Mouse (Mus musculus) lung, postnatal 0 days (tissue): Measurements from ENCODE around the gene Pou2f1. TPM values are rescaled to one million over a fixed set of nuclear protein-coding genes. Genes with fewer than 3 reads are reported as not detected.

Source experiments
- ATAC-seq: fragments of 200-750 bp; cut with Nextera tagmentation; 2 replicates; pipeline ENCODE4 v1.8.0; 2017; ENCODE audit warnings: moderate library complexity
- DNase-seq: peaks from one replicate; pipeline ENCODE4 v3.0.0-alpha.2; 2016; ENCODE audit warnings: low spot score
- H3K27ac ChIP-seq: fragments of 300-500 bp; sonication (generic); 2 replicates; pipeline ENCODE4 v1.5.1; 2014; ENCODE audit warnings: antibody characterized with exemption, mild to moderate bottlenecking, low read length, mixed read lengths
- H3K27me3 ChIP-seq: fragments of 300-500 bp; sonication (generic); replicated peaks from 2 replicates; pipeline ENCODE4 v1.6.1; 2014; ENCODE audit warnings: low read length, mixed read lengths; ENCODE audit not compliant: insufficient read depth
- H3K36me3 ChIP-seq: fragments of 300-500 bp; sonication (generic); 2 replicates; pipeline ENCODE4 v1.6.1; 2014; ENCODE audit warnings: low read length, mixed read lengths; ENCODE audit not compliant: insufficient read depth
- H3K4me1 ChIP-seq: fragments of 300-500 bp; sonication (generic); 2 replicates; pipeline ENCODE4 v1.6.1; 2014; ENCODE audit warnings: antibody characterized with exemption, low read depth, low read length, mixed read lengths; ENCODE audit not compliant: insufficient read depth
- H3K4me2 ChIP-seq: fragments of 300-500 bp; sonication (generic); replicated peaks from 2 replicates; pipeline ENCODE4 v1.6.1; 2014; ENCODE audit warnings: low read depth, mild to moderate bottlenecking, low read length, moderate library complexity, mixed read lengths
- H3K4me3 ChIP-seq: fragments of 300-500 bp; sonication (generic); 2 replicates; pipeline ENCODE4 v1.5.1; 2014; ENCODE audit warnings: low read depth, low read length
- H3K9ac ChIP-seq: fragments of 300-500 bp; sonication (generic); replicated peaks from 2 replicates; pipeline ENCODE4 v1.6.1; 2014; ENCODE audit warnings: low read depth, mild to moderate bottlenecking
- H3K9me3 ChIP-seq: fragments of 300-500 bp; sonication (generic); 2 replicates; pipeline ENCODE4 v1.6.1; 2016; ENCODE audit warnings: low read length, mixed read lengths
- CTCF ChIP-seq: IDR thresholded peaks from 2 replicates; pipeline ENCODE4 v1.5.1; 2016; ENCODE audit warnings: antibody characterized with exemption, mild to moderate bottlenecking
- EP300 ChIP-seq: IDR thresholded peaks from 2 replicates; pipeline ENCODE4 v1.6.1; 2016; ENCODE audit warnings: antibody characterized with exemption, mild to moderate bottlenecking, control low read depth
- WGBS: fragments of 180-500 bp; shearing (Covaris S2); extraction: QIAGEN DNeasy Blood & Tissue Kit; methylation state at CpG from one replicate; pipeline ENCODE4 v1.1.7; 2014; 5-methylcytosine and 5-hydroxymethylcytosine counted together
- polyA plus RNA-seq: library from polyadenylated mRNA; unstranded; fragments of >200 nt; fragmentation: Nextera tagmentation; extraction: Ambion mirVana; gene quantifications from 2 replicates; pipeline ENCODE4 v1.2.1, GENCODE M21; 2015

Pou2f1 gene
- polyA plus RNA-seq, 1 experiment from 2014 or later, result 7.9 TPM

DNA sequence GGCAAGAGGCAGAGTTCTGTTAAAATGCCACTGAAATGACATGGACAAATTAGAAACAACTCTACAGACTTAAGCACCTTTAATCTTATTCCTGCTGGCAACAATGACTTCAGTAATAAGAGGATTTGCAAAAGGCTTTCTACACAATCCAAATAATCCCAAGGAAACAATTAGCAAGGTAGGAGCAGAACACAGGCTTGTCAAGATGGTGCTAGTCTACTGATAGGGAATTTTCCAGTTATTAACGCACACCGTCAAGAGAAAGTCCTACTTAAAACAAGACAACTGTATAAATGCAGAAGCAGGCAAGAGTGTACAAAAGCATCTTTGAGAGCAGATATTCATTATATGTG lies 67.0 kb downstream of the Pou2f1 start:
- no peak overlapping the region for H3K27ac ChIP-seq
- TF ChIP-seq EP300 (no peak), CTCF (no peak)
- no peak overlapping the region for H3K4me3 ChIP-seq
- no peaks in the 10 kb centered on the region for H3K9me3 ChIP-seq
- WGBS, result 83% methylated on average over 2 of the region's 2 CpGs
- H3K27me3 ChIP-seq, result no peaks in the 10 kb centered on the region
- DNase-seq, result no peak
- H3K36me3 ChIP-seq, result no peaks in the 10 kb centered on the region
- 0 out of 2 replicates have a peak, but pooled peaks cover 3% of the 10 kb centered on the region for H3K4me1 ChIP-seq
- H3K9ac ChIP-seq, result no peak overlapping the region
- ATAC-seq, result no peak
- H3K4me2 ChIP-seq, result no peak overlapping the region

DNA sequence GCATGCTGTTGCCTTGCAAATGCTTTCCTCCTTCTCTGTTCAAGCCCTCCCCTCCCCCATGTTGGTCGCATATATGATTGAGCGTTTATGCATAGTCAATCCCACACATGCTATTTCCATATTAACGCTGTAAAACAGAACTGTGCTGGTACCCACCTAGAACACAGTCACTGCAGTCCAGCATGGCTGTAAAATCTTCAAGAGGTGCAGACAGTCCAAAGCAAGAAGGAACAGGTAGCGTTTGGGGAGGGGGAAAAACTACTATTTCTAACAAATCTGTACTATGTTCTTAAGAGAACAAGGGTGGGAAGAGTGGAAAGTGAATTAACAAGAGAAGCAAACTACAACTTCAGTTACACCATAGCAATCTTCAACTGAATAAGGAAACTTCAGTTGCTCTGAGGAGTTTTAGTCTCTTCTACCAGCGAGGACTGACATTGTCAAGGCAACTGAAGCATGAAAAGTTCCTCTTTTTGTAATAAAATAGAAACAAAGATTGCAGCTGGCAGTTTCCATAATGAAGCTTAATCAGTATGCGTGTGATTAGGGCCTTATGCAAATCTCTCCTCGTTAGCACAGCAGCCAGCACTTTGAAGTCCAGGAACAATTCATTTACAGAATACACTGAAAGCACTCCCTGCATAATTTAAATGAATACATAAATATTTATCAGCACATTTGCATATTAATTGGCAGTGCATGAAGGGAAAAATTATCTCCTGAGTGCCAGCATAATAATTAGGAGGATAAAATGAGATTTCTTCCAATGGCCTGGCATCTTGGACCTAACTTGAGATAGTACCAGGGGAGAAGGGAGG lies 67.6 kb downstream of the Pou2f1 start:
- H3K9me3 ChIP-seq, result no peaks in the 10 kb centered on the region
- no peak overlapping the region for H3K27ac ChIP-seq
- no peak overlapping the region for H3K9ac ChIP-seq
- no peak overlapping the region for H3K4me2 ChIP-seq
- H3K4me3 ChIP-seq, result no peak overlapping the region
- TF ChIP-seq CTCF (no peak), EP300 (no peak)
- H3K4me1 ChIP-seq, result 0 out of 2 replicates have a peak, but pooled peaks cover 3% of the 10 kb centered on the region
- DNase-seq (no peak), ATAC-seq (no peak)
- WGBS, result 71% methylated on average over 7 of the region's 7 CpGs
- no peaks in the 10 kb centered on the region for H3K36me3 ChIP-seq
- no peaks in the 10 kb centered on the region for H3K27me3 ChIP-seq

DNA sequence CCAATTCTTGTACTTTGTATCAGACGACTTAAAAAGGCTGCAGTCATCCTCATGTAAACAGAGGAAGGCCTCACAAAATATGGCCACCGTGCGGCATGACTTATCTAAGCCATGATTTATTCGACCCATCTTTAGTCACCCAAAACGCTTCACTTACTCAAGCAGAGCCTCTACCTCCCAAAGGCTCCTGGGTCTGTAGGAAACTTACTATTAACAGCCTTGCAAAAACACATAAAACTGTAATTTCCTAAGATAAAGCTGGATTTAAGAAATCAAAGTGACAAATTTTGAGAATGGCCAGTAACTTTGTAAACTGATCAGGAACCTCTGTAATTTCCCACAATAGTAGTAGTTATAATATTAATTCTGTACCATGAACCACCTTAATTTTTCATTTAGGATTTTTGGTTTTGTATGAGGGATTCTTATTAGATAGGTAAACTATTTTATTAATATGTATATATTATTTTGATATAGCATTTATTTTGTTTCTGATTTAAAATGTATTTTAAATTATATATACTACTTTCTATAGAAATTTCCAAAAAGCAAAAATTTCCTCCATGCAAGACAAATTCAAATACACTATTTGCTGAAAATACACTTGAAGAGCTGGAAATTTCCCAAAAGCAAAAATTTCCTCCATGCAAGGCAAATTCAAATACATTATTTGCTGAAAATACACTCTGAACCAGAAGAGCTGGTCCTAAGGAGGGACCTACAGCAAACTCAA lies 68.4 kb downstream of the Pou2f1 start:
- Histone ChIP-seq H3K27me3 (no peaks in the 10 kb centered on the region), H3K9me3 (no peaks in the 10 kb centered on the region), H3K9ac (no peak overlapping the region), H3K4me3 (no peak overlapping the region), H3K4me2 (no peak overlapping the region), H3K36me3 (no peaks in the 10 kb centered on the region), H3K27ac (no peak overlapping the region), H3K4me1 (0 out of 2 replicates have a peak, but pooled peaks cover 3% of the 10 kb centered on the region)
- WGBS, result 53% methylated on average over 5 of the region's 5 CpGs
- ATAC-seq (no peak), DNase-seq (no peak)
- no peak for TF ChIP-seq EP300
- TF ChIP-seq CTCF, result no peak

DNA sequence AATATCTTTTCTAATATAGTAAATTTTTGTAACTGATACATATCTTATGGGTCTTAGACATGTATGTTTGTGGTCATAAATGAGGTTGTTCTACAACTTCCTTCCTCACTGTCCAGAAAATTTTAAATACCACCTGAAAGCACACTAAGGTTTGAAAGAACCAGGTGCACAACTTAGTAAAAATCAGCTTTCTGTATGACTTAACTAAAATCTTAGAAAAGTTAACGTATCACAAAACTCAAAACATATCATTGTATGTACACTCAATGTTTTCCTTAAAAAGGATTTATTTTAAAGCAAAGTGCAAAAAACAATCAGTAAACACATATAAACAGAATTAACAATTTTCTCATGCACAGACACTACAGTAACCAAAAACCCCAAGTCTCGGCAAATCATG lies 69.6 kb downstream of the Pou2f1 start:
- DNase-seq, result no peak
- no peak overlapping the region for H3K9ac ChIP-seq
- 0 out of 2 replicates have a peak, but pooled peaks cover 3% of the 10 kb centered on the region for H3K4me1 ChIP-seq
- no peak for TF ChIP-seq CTCF
- no peak for TF ChIP-seq EP300
- 91% methylated on average over 2 of the region's 2 CpGs for WGBS
- ATAC-seq, result no peak
- no peaks in the 10 kb centered on the region for H3K9me3 ChIP-seq
- no peak overlapping the region for H3K27ac ChIP-seq
- H3K4me3 ChIP-seq, result no peak overlapping the region
- no peaks in the 10 kb centered on the region for H3K36me3 ChIP-seq
- no peaks in the 10 kb centered on the region for H3K27me3 ChIP-seq
- H3K4me2 ChIP-seq, result no peak overlapping the region

DNA sequence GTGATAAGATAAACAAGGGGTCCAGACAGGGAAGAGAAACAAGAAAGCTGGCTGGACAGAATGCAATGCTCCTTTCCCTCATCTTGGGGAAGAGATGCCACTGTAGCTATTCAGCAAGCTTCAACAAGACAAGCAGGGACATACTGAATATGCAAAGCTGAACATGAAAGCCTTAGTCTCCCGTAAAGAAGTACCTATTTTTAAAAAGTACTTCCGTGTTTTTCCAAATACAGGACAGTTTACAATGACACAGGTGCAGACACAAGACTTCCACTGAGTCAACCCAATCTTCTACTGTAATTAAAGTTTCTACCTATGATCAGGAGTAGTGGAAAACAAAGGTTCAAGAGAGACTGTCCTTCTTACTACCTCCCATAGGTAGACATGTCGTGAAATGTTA lies 72.0 kb downstream of the Pou2f1 start:
- Histone ChIP-seq H3K27ac (no peak overlapping the region), H3K4me1 (0 out of 2 replicates have a peak, but pooled peaks cover 3% of the 10 kb centered on the region), H3K27me3 (no peaks in the 10 kb centered on the region), H3K36me3 (no peaks in the 10 kb centered on the region), H3K9ac (no peak overlapping the region), H3K4me2 (no peak overlapping the region), H3K4me3 (no peak overlapping the region), H3K9me3 (no peaks in the 10 kb centered on the region)
- 85% methylated on average over 3 of the region's 3 CpGs for WGBS
- TF ChIP-seq CTCF (no peak), EP300 (no peak)
- ATAC-seq (no peak), DNase-seq (no peak)

DNA sequence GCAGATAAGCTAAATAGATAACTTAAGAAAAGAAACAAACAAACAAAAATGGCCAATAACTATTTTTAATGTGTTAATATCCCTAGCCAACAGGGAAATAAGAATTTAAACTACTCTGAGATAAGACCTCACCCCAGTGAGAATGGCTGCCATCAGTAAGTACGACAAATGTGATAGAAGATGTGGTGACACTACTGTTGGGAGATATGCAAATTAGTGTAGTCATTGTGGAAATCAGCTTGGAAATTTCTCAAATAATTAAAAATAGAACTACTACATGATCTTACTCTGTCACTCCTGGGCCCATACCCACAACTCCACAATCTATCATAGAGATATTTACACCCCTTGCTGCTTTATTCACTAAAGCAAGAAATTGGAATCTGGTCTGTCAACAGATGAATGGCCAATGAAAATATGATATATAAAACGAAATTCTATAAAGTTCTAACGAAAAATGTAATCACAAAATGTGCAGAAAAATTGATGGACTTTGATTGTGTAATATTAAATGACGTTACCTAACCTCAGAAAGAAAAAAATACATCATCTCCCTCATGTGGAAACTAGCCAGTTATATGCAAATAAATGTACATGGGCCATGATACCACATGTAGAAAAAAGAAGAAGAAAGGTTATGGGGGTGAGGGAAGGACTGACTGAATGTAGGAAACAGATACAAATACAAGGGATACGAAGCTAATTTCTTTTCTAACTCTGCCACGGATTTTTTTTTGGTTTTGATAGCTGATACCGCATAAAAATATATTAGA lies 74.8 kb downstream of the Pou2f1 start:
- H3K4me2 ChIP-seq, result no peak overlapping the region
- DNase-seq (no peak), ATAC-seq (no peak)
- no peak overlapping the region for H3K9ac ChIP-seq
- H3K9me3 ChIP-seq, result no peaks in the 10 kb centered on the region
- WGBS, result 89% methylated on average over 7 of the region's 7 CpGs
- H3K27me3 ChIP-seq, result no peaks in the 10 kb centered on the region
- H3K27ac ChIP-seq, result no peak overlapping the region
- no peaks in the 10 kb centered on the region for H3K4me1 ChIP-seq
- TF ChIP-seq EP300 (no peak), CTCF (no peak)
- H3K4me3 ChIP-seq, result no peak overlapping the region
- H3K36me3 ChIP-seq, result no peaks in the 10 kb centered on the region
